Mouse (Mus musculus) erythroblast, embryonic 14.5 days (primary cell): ENCODE data around the gene Mmel1.

Source experiments
- GATA1 ChIP-seq: IDR thresholded peaks from 2 replicates; pipeline ENCODE4 v1.6.1; 2012; ENCODE audit warnings: low read length, inconsistent platforms, mixed read lengths
- TAL1 ChIP-seq: IDR thresholded peaks from 3 replicates; pipeline ENCODE4 v1.6.1; 2012; ENCODE audit warnings: low read length, inconsistent platforms, mixed read lengths

DNA sequence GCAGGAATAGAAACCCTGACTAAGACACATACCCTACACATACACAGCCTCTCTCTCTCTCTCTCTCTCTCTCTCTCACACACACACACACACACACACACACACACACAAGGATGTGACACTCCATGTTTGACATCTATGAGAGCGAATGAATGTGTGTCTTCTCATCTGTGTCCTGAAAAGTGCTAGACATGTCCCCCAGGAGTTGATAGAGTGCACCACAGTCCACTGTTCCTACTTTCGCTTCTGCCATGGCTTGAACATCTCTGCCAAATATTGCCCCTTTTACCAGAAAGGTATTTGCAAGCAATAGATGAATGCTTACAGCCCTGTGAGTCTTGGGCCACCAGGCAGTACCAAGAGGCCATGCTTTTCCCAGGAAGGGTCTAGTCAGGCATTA is 70.8 kb downstream of the Mmel1 start:
- no peak for TF ChIP-seq TAL1
- no peak for TF ChIP-seq GATA1
